Mouse (Mus musculus) testis, adult 2 months (tissue): ENCODE measurements around the gene Dmtf1. TPM values are rescaled to one million over a fixed set of nuclear protein-coding genes. Genes with fewer than 3 reads are reported as not detected.
"Not testable (repeated sequence)": the region's sequence is repeated elsewhere in the genome, so short reads cannot be mapped to it uniquely, and the experiment has no call there.

Experiments used
- H3K27ac ChIP-seq: fragments of 200-500 bp; 2 replicates; pipeline ENCODE4 v1.5.1; 2012; ENCODE audit warnings: low read depth, low read length; ENCODE audit not compliant: control insufficient read depth, insufficient read depth
- H3K27me3 ChIP-seq: fragments of 200-500 bp; 2 replicates; pipeline ENCODE4 v1.6.1; 2012; ENCODE audit warnings: mild to moderate bottlenecking, low read length, moderate library complexity; ENCODE audit not compliant: control insufficient read depth, insufficient read depth
- H3K36me3 ChIP-seq: fragments of 200-500 bp; 2 replicates; pipeline ENCODE4 v1.6.1; 2012; ENCODE audit warnings: mild to moderate bottlenecking, low read length; ENCODE audit not compliant: control insufficient read depth, insufficient read depth
- H3K4me1 ChIP-seq: fragments of 200-500 bp; 2 replicates; pipeline ENCODE4 v1.6.1; 2012; ENCODE audit warnings: low read length; ENCODE audit not compliant: control insufficient read depth, insufficient read depth
- H3K4me3 ChIP-seq: fragments of 200-500 bp; 2 replicates; pipeline ENCODE4 v1.5.1; 2012; ENCODE audit warnings: low read depth, mild to moderate bottlenecking, low read length, moderate library complexity, mixed read lengths; ENCODE audit not compliant: control insufficient read depth
- CTCF ChIP-seq: fragments of 200-500 bp; IDR thresholded peaks from 2 replicates; pipeline ENCODE4 v1.5.1; 2012; ENCODE audit warnings: low read depth, mild to moderate bottlenecking, inconsistent platforms, low read length, moderate library complexity; ENCODE audit not compliant: control insufficient read depth, insufficient read depth, insufficient replicate concordance
- POLR2A ChIP-seq: fragments of 200-500 bp; IDR thresholded peaks from 2 replicates; pipeline ENCODE4 v1.6.1; 2012; ENCODE audit warnings: low read depth, mild to moderate bottlenecking, inconsistent platforms, low read length, moderate library complexity; ENCODE audit not compliant: control insufficient read depth
- polyA plus RNA-seq: library from polyadenylated mRNA; depleted of rRNA; stranded (reverse); fragments of >200 nt; gene quantifications from 2 replicates; pipeline ENCODE4 v1.2.3, GENCODE M21; 2012; rRNA removed

The Dmtf1 gene
- polyA plus RNA-seq, result 12.8 and 16.8 TPM in 2 replicates

- Histone ChIP-seq H3K36me3 (no peaks in the 10 kb centered on the region), H3K4me3 (peak within 1 kb of the TSS; percentile 98), H3K27ac (peak within 1 kb of the TSS; percentile 95), H3K4me1 (peaks cover 3% of the 10 kb centered on the region), H3K27me3 (no peaks in the 10 kb centered on the region)
- TF ChIP-seq POLR2A, result peak; percentile 97
- no peak for TF ChIP-seq CTCF
These were observed at the start of gene Dmtf1 for GRCm38 (mm10) chr5:9161456-9162041. TSS of gene Dmtf1 (minus strand) at chr5:9161776.

- H3K4me1 ChIP-seq, result no peaks in the 10 kb centered on the region
- H3K4me3 ChIP-seq, result no peak overlapping the region
- H3K36me3 ChIP-seq, result no peaks in the 10 kb centered on the region
- H3K27ac ChIP-seq, result no peak overlapping the region
- TF ChIP-seq POLR2A (no peak), CTCF (no peak)
- no peaks in the 10 kb centered on the region for H3K27me3 ChIP-seq
These were observed 24.9 kb upstream of the Dmtf1 start for GRCm38 (mm10) chr5:9186467-9186866.

DNA sequence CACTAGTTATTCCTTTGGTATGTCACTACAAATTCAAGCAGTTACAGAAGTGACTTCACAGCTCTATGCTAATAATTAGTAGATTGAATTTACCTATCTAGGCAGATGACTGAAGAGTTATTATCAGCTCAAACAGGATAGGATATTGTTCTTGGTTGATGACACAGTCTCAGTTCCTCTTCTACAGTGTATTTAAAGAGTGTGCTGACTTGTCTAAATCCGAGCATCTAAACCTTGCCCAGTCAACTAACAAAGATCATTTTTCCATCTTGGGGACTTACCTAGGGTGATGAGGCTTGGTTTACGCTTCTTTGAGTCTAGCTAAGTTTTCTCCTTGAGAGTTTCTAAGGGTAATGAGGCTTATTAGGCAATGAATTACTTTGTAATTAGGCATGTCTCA, 11.7 kb upstream of the Dmtf1 start:
- no peak for TF ChIP-seq CTCF
- TF ChIP-seq POLR2A, result no peak
- Histone ChIP-seq H3K4me3 (no peak overlapping the region), H3K36me3 (no peaks in the 10 kb centered on the region), H3K27me3 (no peaks in the 10 kb centered on the region), H3K4me1 (no peaks in the 10 kb centered on the region), H3K27ac (no peak overlapping the region)

- H3K27me3 ChIP-seq, H3K36me3 ChIP-seq, H3K27ac ChIP-seq, H3K4me3 ChIP-seq, H3K4me1 ChIP-seq: not testable (repeated sequence)
These were observed 7.9 kb upstream of the Dmtf1 start for GRCm38 (mm10) chr5:9169328-9170005.

DNA sequence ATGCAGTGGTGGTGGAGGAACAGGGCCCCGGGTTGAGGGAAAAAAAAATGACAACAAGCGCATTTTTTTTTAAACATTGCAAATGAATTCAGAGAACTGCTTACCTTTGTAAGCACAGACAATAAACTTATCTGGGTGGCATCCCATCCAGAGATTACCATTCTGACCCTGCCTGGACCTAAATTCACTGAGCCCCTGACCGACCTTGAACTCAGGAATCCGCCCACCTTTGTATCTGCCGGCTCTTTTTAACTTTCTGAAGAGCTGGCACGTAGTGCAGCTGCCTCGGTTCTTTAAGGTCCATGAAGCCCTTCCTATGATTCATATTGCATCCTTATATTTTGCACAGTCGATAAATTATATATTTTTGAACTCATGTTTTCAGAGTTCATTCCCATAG, 4.8 kb upstream of the Dmtf1 start:
- H3K36me3 ChIP-seq, result no peaks in the 10 kb centered on the region
- H3K4me3 ChIP-seq, result no peak overlapping the region
- TF ChIP-seq POLR2A, result no peak
- no peak for TF ChIP-seq CTCF
- H3K4me1 ChIP-seq, result peaks cover 3% of the 10 kb centered on the region
- H3K27me3 ChIP-seq, result no peaks in the 10 kb centered on the region
- H3K27ac ChIP-seq, result no peak overlapping the region

- not testable (repeated sequence) for H3K27ac ChIP-seq, H3K4me3 ChIP-seq, H3K36me3 ChIP-seq, H3K27me3 ChIP-seq, H3K4me1 ChIP-seq
These were observed 3.6 kb upstream of the Dmtf1 start for GRCm38 (mm10) chr5:9165151-9165550.

DNA sequence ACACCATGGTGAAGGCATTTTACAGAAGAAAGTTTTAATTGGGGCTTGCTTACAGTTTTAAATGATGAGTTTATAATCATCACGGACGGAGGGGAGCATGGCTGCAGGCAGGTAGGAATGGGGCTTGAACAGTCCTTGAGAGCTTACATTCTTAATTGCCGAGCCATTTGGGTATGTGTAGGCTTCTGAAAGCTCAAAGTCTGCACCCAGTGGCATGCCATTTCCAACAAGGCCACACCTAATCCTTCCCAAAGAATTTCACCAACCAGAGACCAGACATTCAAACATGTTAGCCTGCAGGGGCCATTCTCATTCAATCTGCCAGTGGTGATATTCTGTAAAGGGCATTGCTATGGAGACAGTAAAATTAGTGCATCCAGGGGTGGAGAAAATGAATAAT, 1.8 kb upstream of the Dmtf1 start:
- no peak overlapping the region for H3K27ac ChIP-seq
- peaks cover 3% of the 10 kb centered on the region for H3K4me1 ChIP-seq
- H3K4me3 ChIP-seq, result no peak overlapping the region
- no peaks in the 10 kb centered on the region for H3K27me3 ChIP-seq
- no peak for TF ChIP-seq POLR2A
- no peak for TF ChIP-seq CTCF
- no peaks in the 10 kb centered on the region for H3K36me3 ChIP-seq

GRCm38 (mm10) chr5:9162088-9162487, 512 bp upstream of the Dmtf1 start:
- peak overlapping the region; percentile 93 for H3K4me3 ChIP-seq
- no peaks in the 10 kb centered on the region for H3K27me3 ChIP-seq
- peaks cover 3% of the 10 kb centered on the region for H3K4me1 ChIP-seq
- no peaks in the 10 kb centered on the region for H3K36me3 ChIP-seq
- no peak for TF ChIP-seq POLR2A
- TF ChIP-seq CTCF, result no peak
- peak overlapping the region; percentile 61; the same call in 1 of the 2 replicates for H3K27ac ChIP-seq
